Comparison of ENCODE assay signal across 7 mouse cellular contexts in genomic region chr4:53218291-53218640, GRCm38 (mm10). TPM values are rescaled to one million over a fixed set of nuclear protein-coding genes. Genes with fewer than 3 reads are reported as not detected.
DNase-seq lines count a peak whose midpoint lies in the region; TF ChIP-seq lines count a peak whose summit lies in the region.

No protein-coding gene starts in this region.

- H3K36me3 ChIP-seq in spleen, adult 2 months (ENCODE audit: control insufficient read depth, insufficient read depth, low read length) = no peaks in the 10 kb centered on the region
- H3K36me3 ChIP-seq in hindbrain, embryonic 10.5 days = no peaks in the 10 kb centered on the region
- H3K36me3 ChIP-seq in macrophage (ENCODE audit: inconsistent target) = no peaks in the 10 kb centered on the region

- no peak for TF ChIP-seq CTCF in spleen, adult 2 months (IDR thresholded peaks at IDR 0.05; ENCODE audit: extremely low read depth, insufficient read depth, insufficient read length, insufficient replicate concordance)

- WGBS in spleen, adult 2 months = 50% methylated on average over 5 of the region's 5 CpGs
- WGBS in hindbrain, embryonic 10.5 days = 47% methylated on average over 5 of the region's 5 CpGs
- WGBS in macrophage (ENCODE audit: missing documents) = 42% methylated on average over 5 of the region's 5 CpGs

- H3K79me2 ChIP-seq in macrophage (ENCODE audit: inconsistent target) = no peaks in the 10 kb centered on the region

- no peaks in the 10 kb centered on the region for H3K9me3 ChIP-seq in hindbrain, embryonic 10.5 days

- DNase-seq in spleen, adult 2 months (ENCODE audit: low read depth in 1 of 2, low spot score in 2 of 2) = no peak
- no peak for DNase-seq in spleen, adult 12 weeks (ENCODE audit: low spot score)
- no peak for DNase-seq in hindbrain, embryonic 10.5 days (ENCODE audit: low spot score)
- DNase-seq in right cerebral cortex, adult 18-20 months = no peak
- no peak for DNase-seq in frontal cortex, postnatal 10 days (ENCODE audit: low spot score in 2 of 2)
- DNase-seq in adrenal gland, postnatal 36 days = no peak

- no peak for TF ChIP-seq POLR2A in spleen, adult 2 months (IDR thresholded peaks at IDR 0.05; ENCODE audit: low read depth, low read length)

- peaks cover 11% of the 10 kb centered on the region; the same call in 1 of the 2 replicates for H3K4me1 ChIP-seq in spleen, adult 2 months (ENCODE audit: control insufficient read depth, insufficient read depth, insufficient read length)
- peaks cover 24% of the 10 kb centered on the region for H3K4me1 ChIP-seq in hindbrain, embryonic 10.5 days (replicated peaks)

- peak overlapping the region; percentile 72; the same call in 1 of the 2 replicates for H3K4me3 ChIP-seq in spleen, adult 2 months (ENCODE audit: extremely low read depth, insufficient read depth, insufficient read length)
- H3K4me3 ChIP-seq in hindbrain, embryonic 10.5 days = peak overlapping the region; percentile 66
- H3K4me3 ChIP-seq in macrophage (ENCODE audit: inconsistent target) = peak overlapping the region; percentile 42; the same call in 1 of the 2 replicates

- H3K27ac ChIP-seq in spleen, adult 2 months (ENCODE audit: insufficient read depth, low read length) = no peak overlapping the region
- peak overlapping the region; percentile 89 for H3K27ac ChIP-seq in hindbrain, embryonic 10.5 days
- peak overlapping the region; percentile 58 for H3K27ac ChIP-seq in macrophage

- no peaks in the 10 kb centered on the region for H3K27me3 ChIP-seq in spleen, adult 2 months (ENCODE audit: control insufficient read depth, insufficient read depth, low read length)
- H3K27me3 ChIP-seq in hindbrain, embryonic 10.5 days (ENCODE audit: insufficient read depth, poor library complexity, severe bottlenecking) = no peaks in the 10 kb centered on the region

RNA-seq across cellular contexts. Expression of gene Abca1, which starts 58.6 kb away (rescaled TPM):
- 6.8 and 7.6 TPM in 2 replicates for polyA plus RNA-seq in spleen, adult 2 months (2012; rRNA removed)
- 2.7 and 3.6 TPM in 2 replicates for polyA plus RNA-seq in hindbrain, embryonic 10.5 days (2016; fragmentation: Nextera tagmentation; extraction: Ambion mirVana)
- total RNA-seq in macrophage (2018; cell fraction: chromatin; rRNA removed) = 1,000 to 10,000 TPM in 8 of 26 experiments, 100 to 1,000 TPM in 18; 205 to 2,656 (median 727) TPM
- total RNA-seq in macrophage (2018; cell fraction: cytosol; rRNA removed) = 100 to 1,000 TPM; 160 to 731 (median 322) TPM
- total RNA-seq in macrophage (2018; cell fraction: nucleus; rRNA removed) = 1,000 to 10,000 TPM in 2 of 26 experiments, 100 to 1,000 TPM in 24; 291 to 1,224 (median 585) TPM
- polyA plus RNA-seq in macrophage (2018) = 100 to 236 TPM (median 160 TPM) in 3 replicates
- total RNA-seq in adrenal gland, postnatal 36 days (2021) = 100 to 1,000 TPM; 148 to 154 TPM

Comparison
In these comparisons a context has a peak if more than half of its experiments do, and no peak if none do; other contexts are left out.
1. RNA of gene Abca1, which starts 58.6 kb away (polyA plus RNA-seq): 100 to 236 TPM in macrophage; 6.8 to 7.6 TPM in spleen, adult 2 months and 2.7 to 3.6 TPM in hindbrain, embryonic 10.5 days; every median in the first group is over 10 times any median in the second.
2. Peak in every context shown above with its lines, with median percentiles within 50 percentile points of each other: H3K4me3 ChIP-seq.